Mouse (Mus musculus) limb, embryonic 13.5 days (tissue): ENCODE results near the gene Hist1h4h. TPM values are rescaled to one million over a fixed set of nuclear protein-coding genes. Genes with fewer than 3 reads are reported as not detected.
A peak's percentile ranks its signal among the peaks of the same experiment; 100 is the strongest.
"Not testable (repeated sequence)": the region's sequence is repeated elsewhere in the genome, so short reads cannot be mapped to it uniquely, and the experiment has no call there.

ENCODE experiments used
- ATAC-seq: fragments of 200-750 bp; cut with Nextera tagmentation; 2 replicates; pipeline ENCODE4 v1.8.0; 2017; ENCODE audit warnings: low read depth, moderate number of reproducible peaks, moderate TSS enrichment; ENCODE audit not compliant: low FRiP score
- H3K27ac ChIP-seq: fragments of 300-500 bp; sonication (generic); 2 replicates; pipeline ENCODE4 v1.5.1; 2015; ENCODE audit warnings: inconsistent platforms, mild to moderate bottlenecking, moderate library complexity
- H3K27me3 ChIP-seq: fragments of 300-500 bp; sonication (generic); 2 replicates; pipeline ENCODE4 v1.6.1; 2015; ENCODE audit warnings: mild to moderate bottlenecking, inconsistent platforms
- H3K36me3 ChIP-seq: fragments of 300-500 bp; sonication (generic); 2 replicates; pipeline ENCODE4 v1.6.1; 2015; ENCODE audit warnings: inconsistent platforms, mild to moderate bottlenecking, moderate library complexity
- H3K4me1 ChIP-seq: fragments of 300-500 bp; sonication (generic); 2 replicates; pipeline ENCODE4 v1.6.1; 2015; ENCODE audit warnings: inconsistent platforms
- H3K4me2 ChIP-seq: fragments of 300-500 bp; sonication (generic); replicated peaks from 2 replicates; pipeline ENCODE4 v1.6.1; 2015; ENCODE audit warnings: inconsistent platforms, mild to moderate bottlenecking, moderate library complexity
- H3K4me3 ChIP-seq: fragments of 300-500 bp; sonication (generic); 2 replicates; pipeline ENCODE4 v1.5.1; 2015; ENCODE audit warnings: moderate library complexity, mild to moderate bottlenecking, inconsistent platforms
- H3K9ac ChIP-seq: fragments of 300-500 bp; sonication (generic); 2 replicates; pipeline ENCODE4 v1.6.1; 2015; ENCODE audit warnings: mild to moderate bottlenecking, inconsistent platforms
- H3K9me3 ChIP-seq: fragments of 300-500 bp; sonication (generic); 2 replicates; pipeline ENCODE4 v1.6.1; 2016; ENCODE audit warnings: inconsistent platforms
- WGBS: fragments of 180-500 bp; shearing (Covaris S2); methylation state at CpG from one replicate; pipeline ENCODE4 v1.1.7; 2015; 5-methylcytosine and 5-hydroxymethylcytosine counted together
- polyA plus RNA-seq: library from polyadenylated mRNA; unstranded; fragments of >200 nt; fragmentation: Nextera tagmentation; extraction: Ambion mirVana; gene quantifications from 2 replicates; pipeline ENCODE4 v1.2.1, GENCODE M21; 2015

Gene Hist1h4h
- polyA plus RNA-seq, 1 experiment from 2014 or later = 4.1 TPM

DNA sequence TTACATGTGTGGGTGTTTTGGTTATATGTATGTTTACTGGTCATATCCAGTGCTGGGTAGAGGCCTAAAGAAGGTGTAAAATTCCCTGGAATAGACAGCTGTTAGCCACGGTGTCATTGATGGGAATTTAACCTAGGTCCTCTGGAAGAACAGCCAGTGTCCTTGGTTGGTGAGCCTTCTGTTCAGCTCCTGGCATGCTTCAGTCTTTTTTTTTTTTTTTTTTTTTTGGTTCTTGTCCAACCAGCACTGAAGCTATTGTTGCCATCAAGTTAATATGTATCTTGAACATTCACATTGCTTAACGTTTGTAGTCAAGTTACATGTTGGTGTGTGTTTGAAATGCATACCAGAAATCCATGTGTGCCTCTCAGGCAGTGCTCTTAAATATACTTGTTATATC is 33.6 kb downstream of the Hist1h4h start:
- H3K27me3 ChIP-seq = no peaks in the 10 kb centered on the region
- no peak overlapping the region for H3K9ac ChIP-seq
- no peak overlapping the region for H3K4me3 ChIP-seq
- H3K4me2 ChIP-seq = no peak overlapping the region
- H3K27ac ChIP-seq = no peak overlapping the region
- no peak for ATAC-seq
- no peaks in the 10 kb centered on the region for H3K36me3 ChIP-seq
- H3K9me3 ChIP-seq = no peaks in the 10 kb centered on the region
- 89% methylated on average over 2 of the region's 2 CpGs for WGBS
- H3K4me1 ChIP-seq = no peaks in the 10 kb centered on the region; the same call in 1 of the 2 replicates

- peak overlapping the region; percentile 63 for H3K9ac ChIP-seq
- peak overlapping the region; percentile 53 for H3K4me3 ChIP-seq
- not testable (repeated sequence) for ATAC-seq, H3K27me3 ChIP-seq, H3K36me3 ChIP-seq, H3K9me3 ChIP-seq
- peak overlapping the region; percentile 75 for H3K4me2 ChIP-seq
- H3K4me1 ChIP-seq = peaks cover 22% of the 10 kb centered on the region
- H3K27ac ChIP-seq = peak overlapping the region; percentile 96
- 1% methylated on average over 27 of the region's 41 CpGs for WGBS
Measured at GRCm38 (mm10) chr13:23570261-23571021, 39.6 kb downstream of the Hist1h4h start.

DNA sequence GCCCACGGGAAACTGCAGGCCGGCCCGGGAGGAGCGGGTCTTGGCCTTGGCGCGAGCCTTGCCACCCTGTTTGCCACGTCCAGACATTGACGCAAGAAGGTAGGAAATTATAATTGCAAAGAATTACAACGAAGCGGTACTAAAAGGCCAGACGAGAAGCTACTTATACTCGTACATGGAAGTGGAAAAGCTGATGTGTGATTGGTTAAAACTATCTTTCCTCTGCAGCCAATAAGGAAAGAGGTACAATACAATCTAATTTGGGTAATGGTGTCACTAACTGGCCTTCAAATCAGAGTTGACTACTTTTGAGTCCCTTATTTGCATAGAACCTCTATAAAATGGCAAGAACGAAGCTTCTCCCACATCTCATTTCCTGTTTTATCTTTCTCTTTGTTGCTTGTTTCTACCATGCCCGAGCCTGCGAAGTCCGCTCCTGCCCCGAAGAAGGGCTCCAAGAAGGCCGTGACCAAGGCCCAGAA is 40.2 kb downstream of the Hist1h4h start, which contains the start of the genes Hist1h2ae and Hist1h2bg:
TSS of gene Hist1h2ae (minus strand) at position 199 of the 482 bp plus-strand sequence.
TSS of gene Hist1h2bg (plus strand) at position 375 of the 482 bp plus-strand sequence.
- under 1% methylated on average over 18 of the region's 18 CpGs for WGBS
- Histone ChIP-seq H3K4me1 (peaks cover 22% of the 10 kb centered on the region), H3K4me2 (peak within 1 kb of the TSS; percentile 75), H3K9me3 (no peaks in the 10 kb centered on the region), H3K27me3 (no peaks in the 10 kb centered on the region), H3K27ac (peak within 1 kb of the TSS; percentile 96), H3K9ac (peak within 1 kb of the TSS; percentile 80), H3K36me3 (no peaks in the 10 kb centered on the region), H3K4me3 (peak within 1 kb of the TSS; percentile 53)
- peak; percentile 90 for ATAC-seq

DNA sequence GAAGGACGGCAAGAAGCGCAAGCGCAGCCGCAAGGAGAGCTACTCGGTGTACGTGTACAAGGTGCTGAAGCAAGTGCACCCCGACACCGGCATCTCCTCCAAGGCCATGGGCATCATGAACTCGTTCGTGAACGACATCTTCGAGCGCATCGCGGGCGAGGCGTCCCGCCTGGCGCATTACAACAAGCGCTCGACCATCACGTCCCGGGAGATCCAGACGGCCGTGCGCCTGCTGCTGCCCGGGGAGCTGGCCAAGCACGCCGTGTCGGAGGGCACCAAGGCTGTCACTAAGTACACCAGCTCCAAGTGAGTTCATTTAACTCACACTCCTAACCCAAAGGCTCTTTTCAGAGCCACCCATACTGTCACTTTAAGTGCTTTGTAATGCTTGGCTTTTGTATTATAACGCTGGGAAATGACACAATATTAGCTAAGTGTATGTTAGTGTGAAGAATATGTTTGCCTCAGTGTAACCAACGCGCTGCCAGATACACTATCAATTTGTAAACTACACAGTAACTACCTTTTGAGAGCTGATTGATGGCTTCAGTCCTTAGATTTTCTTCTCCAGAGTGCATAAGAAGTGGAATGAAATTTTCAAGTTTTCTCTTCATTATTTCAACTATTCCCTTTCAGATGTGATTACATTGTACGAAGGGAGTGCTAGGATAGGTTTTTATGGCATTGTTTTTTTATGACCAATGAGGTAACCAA is 40.8 kb downstream of the Hist1h4h start:
- H3K36me3 ChIP-seq, H3K9me3 ChIP-seq, H3K27me3 ChIP-seq, ATAC-seq: not testable (repeated sequence)
- Histone ChIP-seq H3K9ac (peak overlapping the region; percentile 80), H3K4me3 (peak overlapping the region; percentile 53), H3K4me1 (peaks cover 28% of the 10 kb centered on the region), H3K4me2 (peak overlapping the region; percentile 75), H3K27ac (peak overlapping the region; percentile 96)
- WGBS = under 1% methylated on average over 16 of the region's 34 CpGs

GRCm38 (mm10) chr13:23572218-23573033 is 41.6 kb downstream of the Hist1h4h start:
- peak overlapping the region; percentile 80 for H3K9ac ChIP-seq
- H3K4me2 ChIP-seq = peak overlapping the region; percentile 75
- no peaks in the 10 kb centered on the region for H3K36me3 ChIP-seq
- no peaks in the 10 kb centered on the region for H3K27me3 ChIP-seq
- peak overlapping the region; percentile 96 for H3K27ac ChIP-seq
- H3K4me3 ChIP-seq = peak overlapping the region; percentile 53
- H3K9me3 ChIP-seq = no peaks in the 10 kb centered on the region
- peaks cover 35% of the 10 kb centered on the region for H3K4me1 ChIP-seq
- WGBS = 36% methylated on average over 2 of the region's 2 CpGs
- no peak for ATAC-seq

GRCm38 (mm10) chr13:23573034-23573897 is 42.4 kb downstream of the Hist1h4h start:
- H3K9me3 ChIP-seq, ATAC-seq, H3K36me3 ChIP-seq, H3K27me3 ChIP-seq: not testable (repeated sequence)
- Histone ChIP-seq H3K4me3 (peak overlapping the region; percentile 53), H3K4me2 (peak overlapping the region; percentile 75), H3K4me1 (peaks cover 35% of the 10 kb centered on the region), H3K27ac (peak overlapping the region; percentile 96), H3K9ac (peak overlapping the region; percentile 80)
- WGBS = 10% methylated on average over 20 of the region's 20 CpGs

DNA sequence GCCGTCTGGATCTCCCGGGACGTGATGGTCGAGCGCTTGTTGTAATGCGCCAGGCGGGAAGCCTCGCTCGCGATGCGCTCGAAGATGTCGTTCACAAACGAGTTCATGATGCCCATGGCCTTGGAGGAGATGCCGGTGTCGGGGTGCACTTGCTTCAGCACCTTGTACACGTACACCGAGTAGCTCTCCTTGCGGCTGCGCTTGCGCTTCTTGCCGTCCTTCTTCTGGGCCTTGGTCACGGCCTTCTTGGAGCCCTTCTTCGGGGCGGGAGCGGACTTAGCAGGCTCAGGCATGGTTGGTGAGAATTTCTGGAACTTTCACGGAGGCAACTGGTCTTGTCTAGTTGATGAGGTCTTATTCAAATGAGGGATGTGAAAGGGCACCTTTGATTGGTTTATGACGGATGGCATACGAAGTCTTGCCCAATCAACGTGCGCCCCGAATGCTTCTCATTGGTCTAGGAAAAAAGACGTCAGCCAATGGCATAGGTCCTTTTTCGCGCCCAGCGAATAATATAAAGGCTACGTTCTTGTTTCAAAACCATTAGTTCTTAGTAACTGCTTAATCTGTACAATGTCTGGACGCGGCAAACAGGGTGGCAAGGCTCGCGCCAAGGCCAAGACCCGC is 43.2 kb downstream of the Hist1h4h start, which contains the start of the genes Hist1h2bf and Hist1h2ad:
TSS of gene Hist1h2bf (minus strand) at position 299 of the 627 bp plus-strand sequence.
TSS of gene Hist1h2ad (plus strand) at position 484 of the 627 bp plus-strand sequence.
- H3K27ac ChIP-seq = peak within 1 kb of the TSS; percentile 96
- ATAC-seq = peak; percentile 91
- WGBS = 1% methylated on average over 42 of the region's 42 CpGs
- not testable (repeated sequence) for H3K9me3 ChIP-seq, H3K36me3 ChIP-seq, H3K27me3 ChIP-seq
- H3K4me2 ChIP-seq = peak within 1 kb of the TSS; percentile 75
- peaks cover 35% of the 10 kb centered on the region for H3K4me1 ChIP-seq
- peak within 1 kb of the TSS; percentile 53 for H3K4me3 ChIP-seq
- H3K9ac ChIP-seq = peak within 1 kb of the TSS; percentile 80

GRCm38 (mm10) chr13:23574546-23575170 is 43.8 kb downstream of the Hist1h4h start:
- not testable (repeated sequence) for H3K27me3 ChIP-seq, H3K36me3 ChIP-seq, ATAC-seq, H3K9me3 ChIP-seq
- WGBS = 0% methylated on average over 12 of the region's 39 CpGs
- Histone ChIP-seq H3K4me2 (peak overlapping the region; percentile 61), H3K9ac (peak overlapping the region; percentile 66), H3K4me1 (peaks cover 35% of the 10 kb centered on the region), H3K27ac (peak overlapping the region; percentile 88), H3K4me3 (peak overlapping the region; percentile 53)

DNA sequence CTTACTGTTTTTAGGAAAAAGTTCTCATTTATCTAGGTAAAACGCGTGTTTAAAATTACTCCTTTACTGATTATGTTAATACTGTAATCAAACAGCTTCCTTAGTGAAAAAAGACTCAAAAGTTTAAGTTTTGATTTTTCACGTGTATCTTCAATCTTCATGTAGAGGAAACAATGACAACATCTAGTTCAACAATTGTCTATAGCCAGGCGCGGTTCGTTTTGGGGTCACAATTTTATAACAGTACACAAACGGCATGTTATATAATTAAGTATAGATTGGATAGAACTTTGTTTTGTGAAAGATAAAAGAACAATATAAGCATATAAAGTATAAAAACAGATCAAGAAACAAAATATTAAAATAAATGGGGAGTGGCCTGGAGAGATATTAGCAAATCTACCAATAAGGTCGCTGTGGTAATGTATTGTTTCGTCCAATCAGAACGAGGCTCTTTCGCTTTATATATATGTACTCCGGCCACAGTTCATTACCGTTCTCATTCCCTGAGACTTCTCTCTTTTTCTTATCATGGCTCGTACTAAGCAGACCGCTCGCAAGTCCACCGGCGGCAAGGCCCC is 44.5 kb downstream of the Hist1h4h start, which contains the start of gene Hist1h3d:
TSS of gene Hist1h3d (plus strand) at position 493 of the 581 bp plus-strand sequence.
- WGBS = 0% methylated on average over 18 of the region's 18 CpGs

DNA sequence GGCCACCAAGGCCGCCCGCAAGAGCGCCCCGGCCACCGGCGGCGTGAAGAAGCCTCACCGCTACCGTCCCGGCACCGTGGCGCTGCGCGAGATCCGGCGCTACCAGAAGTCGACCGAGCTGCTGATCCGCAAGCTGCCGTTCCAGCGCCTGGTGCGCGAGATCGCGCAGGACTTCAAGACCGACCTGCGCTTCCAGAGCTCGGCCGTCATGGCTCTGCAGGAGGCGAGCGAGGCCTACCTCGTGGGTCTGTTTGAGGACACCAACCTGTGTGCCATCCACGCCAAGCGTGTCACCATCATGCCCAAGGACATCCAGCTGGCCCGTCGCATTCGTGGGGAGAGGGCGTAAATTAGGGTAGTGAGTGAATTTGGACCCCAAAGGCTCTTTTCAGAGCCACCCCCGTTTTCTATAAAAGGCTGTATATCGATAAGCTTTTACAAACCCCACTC is 45.0 kb downstream of the Hist1h4h start:
- Histone ChIP-seq H3K9ac (peak overlapping the region; percentile 79), H3K4me1 (peaks cover 32% of the 10 kb centered on the region), H3K4me3 (peak overlapping the region; percentile 52), H3K4me2 (peak overlapping the region; percentile 70), H3K27ac (peak overlapping the region; percentile 87)
- WGBS = under 1% methylated on average over 13 of the region's 40 CpGs
- not testable (repeated sequence) for H3K36me3 ChIP-seq, H3K9me3 ChIP-seq, ATAC-seq, H3K27me3 ChIP-seq

More for the DNA sequence above, 44.5 kb downstream of the Hist1h4h start, which contains the start of gene Hist1h3d:
- ATAC-seq = peak; percentile 60
- H3K36me3 ChIP-seq = no peaks in the 10 kb centered on the region
- H3K4me2 ChIP-seq = peak within 1 kb of the TSS; percentile 70
- no peaks in the 10 kb centered on the region for H3K9me3 ChIP-seq
- H3K4me3 ChIP-seq = peak within 1 kb of the TSS; percentile 52
- H3K9ac ChIP-seq = peak within 1 kb of the TSS; percentile 79
- H3K4me1 ChIP-seq = peaks cover 31% of the 10 kb centered on the region
- peak within 1 kb of the TSS; percentile 88 for H3K27ac ChIP-seq
- no peaks in the 10 kb centered on the region for H3K27me3 ChIP-seq
